Mouse (Mus musculus): ENCODE results near the gene Gdap1l1. TPM values are rescaled to one million over a fixed set of nuclear protein-coding genes. Genes with fewer than 3 reads are reported as not detected.
A peak's percentile ranks its signal among the peaks of the same experiment; 100 is the strongest.

Gene Gdap1l1
- polyA plus RNA-seq, 1 experiment from 2014 or later = 121 TPM

- Histone ChIP-seq H3K9me3 (no peaks in the 10 kb centered on the region), H3K9ac (0 out of 2 replicates have a peak overlapping the region, but pooled peaks have one; percentile 29), H3K4me1 (replicated peaks) (peaks cover 14% of the 10 kb centered on the region; the same call in 1 of the 2 replicates), H3K36me3 (no peaks in the 10 kb centered on the region), H3K4me3 (no peak overlapping the region), H3K4me2 (no peak overlapping the region), H3K27ac (no peak overlapping the region), H3K27me3 (no peaks in the 10 kb centered on the region)
- WGBS = 15% methylated on average over 5 of the region's 5 CpGs
- no peak for ATAC-seq (ENCODE audit: low FRiP score)
Observed at GRCm38 (mm10) chr2:163493031-163493430, 54.8 kb downstream of the Gdap1l1 start.

GRCm38 (mm10) chr2:163493976-163494375 lies 55.7 kb downstream of the Gdap1l1 start:
- Histone ChIP-seq H3K27me3 (no peaks in the 10 kb centered on the region), H3K4me3 (no peak overlapping the region), H3K27ac (no peak overlapping the region), H3K36me3 (no peaks in the 10 kb centered on the region), H3K4me2 (no peak overlapping the region), H3K4me1 (replicated peaks) (peaks cover 14% of the 10 kb centered on the region; the same call in 1 of the 2 replicates), H3K9me3 (no peaks in the 10 kb centered on the region), H3K9ac (no peak overlapping the region)
- ATAC-seq (ENCODE audit: low FRiP score) = no peak
- WGBS = 55% methylated on average over 5 of the region's 5 CpGs

DNA sequence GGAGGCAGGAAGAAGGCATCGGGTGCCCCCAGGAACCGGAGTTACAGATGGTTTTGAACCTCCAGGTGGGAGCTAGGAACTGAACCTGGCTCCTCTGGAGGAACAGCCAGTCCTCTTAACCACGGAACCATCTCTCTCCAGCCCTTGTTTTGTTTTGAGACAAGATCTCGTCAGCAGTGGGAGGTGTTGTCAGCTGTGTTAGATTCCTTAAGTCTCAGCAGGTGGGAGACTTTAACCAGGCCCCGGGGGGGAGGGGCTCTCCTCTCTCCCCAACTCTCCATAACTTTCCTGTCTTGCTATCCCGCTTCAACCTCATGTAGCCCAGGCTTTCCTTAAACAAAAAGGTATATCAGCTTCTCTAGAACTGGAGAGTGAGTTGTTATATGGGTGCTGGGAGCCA lies 56.2 kb downstream of the Gdap1l1 start:
- Histone ChIP-seq H3K27ac (no peak overlapping the region), H3K4me2 (no peak overlapping the region), H3K36me3 (no peaks in the 10 kb centered on the region), H3K9ac (no peak overlapping the region), H3K9me3 (no peaks in the 10 kb centered on the region), H3K4me1 (replicated peaks) (peaks cover 14% of the 10 kb centered on the region; the same call in 1 of the 2 replicates), H3K27me3 (no peaks in the 10 kb centered on the region), H3K4me3 (no peak overlapping the region)
- ATAC-seq (ENCODE audit: low FRiP score) = no peak
- 38% methylated on average over 6 of the region's 6 CpGs for WGBS

DNA sequence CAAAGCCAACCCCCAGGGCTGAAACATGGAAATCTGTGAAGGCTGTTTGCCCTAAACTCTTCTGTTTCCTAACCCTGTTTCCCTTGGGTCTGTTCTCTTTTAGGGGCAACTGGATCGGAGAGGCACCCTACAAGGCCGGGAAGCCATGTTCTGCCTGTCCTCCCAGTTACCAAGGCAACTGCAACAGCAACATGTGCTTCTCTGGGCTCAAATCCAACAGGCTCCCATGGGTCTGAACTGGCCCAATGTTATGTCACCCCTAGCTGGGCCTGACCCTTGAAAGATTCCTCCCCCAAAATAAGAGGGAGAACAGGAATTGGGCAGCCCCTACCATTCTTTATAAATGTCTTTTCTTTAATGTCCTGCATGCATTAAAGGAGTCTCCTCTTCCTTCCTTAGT lies 63.9 kb downstream of the Gdap1l1 start:
- WGBS = 68% methylated on average over 2 of the region's 2 CpGs
- no peaks in the 10 kb centered on the region for H3K9me3 ChIP-seq
- H3K27me3 ChIP-seq = no peaks in the 10 kb centered on the region
- H3K4me3 ChIP-seq = no peak overlapping the region
- H3K4me1 ChIP-seq (replicated peaks) = no peaks in the 10 kb centered on the region
- no peak overlapping the region for H3K9ac ChIP-seq
- ATAC-seq (ENCODE audit: low FRiP score) = no peak
- no peak overlapping the region for H3K4me2 ChIP-seq
- H3K27ac ChIP-seq = no peak overlapping the region
- H3K36me3 ChIP-seq = no peaks in the 10 kb centered on the region

DNA sequence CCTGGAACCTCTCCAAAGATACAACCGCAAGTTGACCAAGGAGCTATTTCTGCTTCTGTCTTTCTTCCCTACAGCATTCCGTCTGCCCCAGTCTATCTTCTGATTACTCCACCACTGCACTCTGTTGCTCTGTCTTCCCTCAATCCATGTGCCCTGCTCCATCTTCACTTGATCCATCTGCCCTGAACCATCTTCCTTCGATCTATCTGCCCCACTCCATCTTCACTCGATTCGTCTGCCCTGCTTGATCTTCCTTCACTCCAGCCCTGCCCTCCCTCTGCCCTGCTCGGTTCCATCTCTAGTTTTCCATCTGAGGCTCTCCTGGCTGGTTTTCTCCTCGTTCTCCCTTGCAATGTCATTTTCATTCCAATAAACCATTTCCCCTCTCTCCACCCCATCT lies 64.9 kb downstream of the Gdap1l1 start:
- no peaks in the 10 kb centered on the region for H3K36me3 ChIP-seq
- no peaks in the 10 kb centered on the region for H3K9me3 ChIP-seq
- no peak for ATAC-seq (ENCODE audit: low FRiP score)
- H3K4me2 ChIP-seq = no peak overlapping the region
- H3K27ac ChIP-seq = no peak overlapping the region
- 77% methylated on average over 7 of the region's 7 CpGs for WGBS
- no peaks in the 10 kb centered on the region for H3K27me3 ChIP-seq
- H3K4me3 ChIP-seq = no peak overlapping the region
- no peak overlapping the region for H3K9ac ChIP-seq
- no peaks in the 10 kb centered on the region for H3K4me1 ChIP-seq (replicated peaks)

Other genes with a start within 250 kb of the Gdap1l1 start
- 20.6 and 23.5 TPM in 2 replicates for gene Tox2, start 235.4 kb upstream of the Gdap1l1 start, polyA plus RNA-seq (2015; fragmentation: Nextera tagmentation; extraction: Ambion mirVana)
- 0.38 and 0.49 TPM in 2 replicates for gene Jph2, start 40.5 kb upstream of the Gdap1l1 start, polyA plus RNA-seq (2015; fragmentation: Nextera tagmentation; extraction: Ambion mirVana)
- gene Oser1, start 13.8 kb upstream of the Gdap1l1 start, polyA plus RNA-seq (2015; fragmentation: Nextera tagmentation; extraction: Ambion mirVana) = 75.0 and 76.2 TPM in 2 replicates
- 14.0 and 14.1 TPM in 2 replicates for gene Fitm2, start 34.2 kb downstream of the Gdap1l1 start, polyA plus RNA-seq (2015; fragmentation: Nextera tagmentation; extraction: Ambion mirVana)
- gene R3hdml, start 53.8 kb downstream of the Gdap1l1 start, polyA plus RNA-seq (2015; fragmentation: Nextera tagmentation; extraction: Ambion mirVana) = not detected in 2 replicates
- 0.09 TPM in 1 of 2 replicates, not detected in the other for gene Hnf4a, start 68.3 kb downstream of the Gdap1l1 start, polyA plus RNA-seq (2015; fragmentation: Nextera tagmentation; extraction: Ambion mirVana)
- 42.0 and 48.1 TPM in 2 replicates for gene Ttpal, start 163.8 kb downstream of the Gdap1l1 start, polyA plus RNA-seq (2015; fragmentation: Nextera tagmentation; extraction: Ambion mirVana)
- 37.5 and 38.7 TPM in 2 replicates for gene Serinc3, start 206.7 kb downstream of the Gdap1l1 start, polyA plus RNA-seq (2015; fragmentation: Nextera tagmentation; extraction: Ambion mirVana)
- 110 and 119 TPM in 2 replicates for gene Pkig, start 219.9 kb downstream of the Gdap1l1 start, polyA plus RNA-seq (2015; fragmentation: Nextera tagmentation; extraction: Ambion mirVana)